Mouse (Mus musculus) hindbrain, postnatal 0 days (tissue): ENCODE measurements around the gene Gstm5. TPM values are rescaled to one million over a fixed set of nuclear protein-coding genes. Genes with fewer than 3 reads are reported as not detected.
"Not testable (repeated sequence)": the region's sequence is repeated elsewhere in the genome, so short reads cannot be mapped to it uniquely, and the experiment has no call there.

Experiments
- ATAC-seq: fragments of 200-750 bp; cut with Nextera tagmentation; 2 replicates; pipeline ENCODE4 v1.8.0; 2017; ENCODE audit warnings: mild to moderate bottlenecking, moderate TSS enrichment, moderate library complexity
- DNase-seq: peaks from one replicate; pipeline ENCODE4 v3.0.0-alpha.2; 2015; ENCODE audit warnings: low spot score
- H3K27ac ChIP-seq: fragments of 300-500 bp; sonication (generic); 2 replicates; pipeline ENCODE4 v1.5.1; 2014; ENCODE audit warnings: mild to moderate bottlenecking
- H3K27me3 ChIP-seq: fragments of 300-500 bp; sonication (generic); 2 replicates; pipeline ENCODE4 v1.6.1; 2014; ENCODE audit warnings: low read length, mixed read lengths; ENCODE audit not compliant: insufficient read depth
- H3K36me3 ChIP-seq: fragments of 300-500 bp; sonication (generic); 2 replicates; pipeline ENCODE4 v1.6.1; 2014; ENCODE audit warnings: low read length, mixed read lengths; ENCODE audit not compliant: insufficient read depth
- H3K4me1 ChIP-seq: fragments of 300-500 bp; sonication (generic); 2 replicates; pipeline ENCODE4 v1.6.1; 2014; ENCODE audit warnings: antibody characterized with exemption, low read length, mixed read lengths; ENCODE audit not compliant: insufficient read depth
- H3K4me2 ChIP-seq: fragments of 300-500 bp; sonication (generic); 2 replicates; pipeline ENCODE4 v1.6.1; 2014; ENCODE audit warnings: low read depth, mild to moderate bottlenecking, low read length, moderate library complexity, mixed read lengths
- H3K4me3 ChIP-seq: fragments of 300-500 bp; sonication (generic); 2 replicates; pipeline ENCODE4 v1.5.1; 2014; ENCODE audit warnings: low read length
- H3K9ac ChIP-seq: fragments of 300-500 bp; sonication (generic); replicated peaks from 2 replicates; pipeline ENCODE4 v1.6.1; 2014; ENCODE audit warnings: mild to moderate bottlenecking, low read length, moderate library complexity, mixed read lengths
- H3K9me3 ChIP-seq: fragments of 300-500 bp; sonication (generic); 2 replicates; pipeline ENCODE4 v1.6.1; 2016; ENCODE audit warnings: low read length, mixed read lengths
- CTCF ChIP-seq: IDR thresholded peaks from 2 replicates; pipeline ENCODE4 v1.5.1; 2016; ENCODE audit warnings: antibody characterized with exemption, control low read depth, low read depth
- WGBS: fragments of 180-500 bp; shearing (Covaris S2); extraction: QIAGEN DNeasy Blood & Tissue Kit; methylation state at CpG from one replicate; pipeline ENCODE4 v1.1.7; 2014; 5-methylcytosine and 5-hydroxymethylcytosine counted together
- polyA plus RNA-seq: library from polyadenylated mRNA; unstranded; fragments of >200 nt; fragmentation: Nextera tagmentation; extraction: Ambion mirVana; gene quantifications from 2 replicates; pipeline ENCODE4 v1.2.1, GENCODE M21; 2015
- total RNA-seq: library from RNA; depleted of rRNA; stranded (reverse); fragments of >200 nt; gene quantifications from 2 replicates; pipeline ENCODE4 v1.2.3, GENCODE M21; 2014

The Gstm5 gene
- total and polyA plus RNA-seq, 2 experiments from 2014 or later, result 164 to 383 TPM

DNA sequence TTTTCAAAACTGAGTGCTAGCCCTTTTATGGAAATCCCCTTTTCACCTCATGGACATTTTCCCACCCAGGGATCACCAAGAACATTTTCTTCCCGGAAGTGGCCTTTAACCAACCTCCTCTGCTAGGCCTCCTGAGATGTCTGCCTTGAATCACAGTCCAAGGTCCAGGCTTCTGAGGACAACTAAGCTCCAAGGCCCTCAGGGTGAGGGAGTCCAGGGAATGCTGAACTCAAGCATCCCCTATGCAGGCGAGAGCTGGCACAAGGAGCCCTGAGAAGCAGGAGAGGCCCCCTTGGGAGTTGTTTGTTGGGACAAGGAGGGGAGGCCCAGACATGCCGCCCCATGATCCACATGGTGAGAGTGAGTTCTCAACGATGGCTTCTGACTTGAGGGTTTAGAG lies 25.7 kb upstream of the Gstm5 start:
- Histone ChIP-seq H3K4me3 (no peak overlapping the region), H3K9me3 (no peaks in the 10 kb centered on the region), H3K4me2 (no peak overlapping the region), H3K27ac (no peak overlapping the region), H3K27me3 (no peaks in the 10 kb centered on the region), H3K9ac (no peak overlapping the region), H3K36me3 (no peaks in the 10 kb centered on the region), H3K4me1 (peaks cover 8% of the 10 kb centered on the region; the same call in 1 of the 2 replicates)
- ATAC-seq (no peak), DNase-seq (no peak)
- 80% methylated on average over 4 of the region's 4 CpGs for WGBS
- no peak for TF ChIP-seq CTCF

DNA sequence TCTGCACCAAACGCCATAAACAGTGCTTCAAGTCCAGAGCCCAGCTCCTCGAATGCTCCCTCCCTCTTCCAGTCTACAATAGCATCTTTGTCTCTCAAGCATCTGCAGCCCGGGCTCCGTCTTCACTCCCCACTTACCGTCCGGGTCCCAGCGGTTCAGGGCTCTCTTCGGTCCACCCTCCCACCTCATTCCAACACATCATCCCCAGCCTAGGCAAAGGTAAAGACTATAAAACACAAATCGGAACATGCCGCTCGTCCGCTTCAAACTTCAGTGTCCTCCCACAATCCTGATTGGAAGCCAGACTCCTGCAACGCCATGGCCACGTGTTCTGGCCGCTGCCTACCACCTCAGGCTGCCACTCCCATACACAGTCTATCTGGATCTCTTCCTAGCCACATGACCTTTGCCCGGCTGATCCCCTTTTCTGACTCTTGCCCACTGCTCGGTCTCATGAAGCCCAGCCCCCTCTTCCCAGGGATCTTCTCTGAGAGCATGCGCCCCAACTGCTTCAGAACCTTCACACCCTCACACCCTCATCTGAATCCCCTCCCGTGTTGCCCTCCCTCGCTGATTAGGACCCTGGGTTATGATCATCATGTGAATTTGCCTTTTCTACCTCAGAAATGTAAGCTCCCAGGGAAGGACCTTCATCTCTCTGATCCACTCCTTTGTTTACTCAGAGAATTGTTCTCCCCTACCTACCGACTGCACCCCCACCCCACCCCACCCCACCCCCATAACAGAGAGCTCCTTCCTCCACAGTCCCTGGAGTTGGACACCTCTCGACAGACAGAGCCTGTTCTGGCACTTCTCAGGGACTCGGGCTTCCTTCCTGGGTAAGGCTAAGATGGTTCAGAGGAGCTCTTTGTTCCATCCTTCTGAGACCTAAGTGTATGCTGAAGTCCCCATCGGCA lies 22.0 kb upstream of the Gstm5 start:
- H3K4me2 ChIP-seq, result no peak overlapping the region
- WGBS, result 75% methylated on average over 24 of the region's 24 CpGs
- peaks cover 7% of the 10 kb centered on the region; the same call in 1 of the 2 replicates for H3K4me1 ChIP-seq
- H3K36me3 ChIP-seq, result no peaks in the 10 kb centered on the region
- no peaks in the 10 kb centered on the region for H3K9me3 ChIP-seq
- no peak overlapping the region for H3K4me3 ChIP-seq
- H3K9ac ChIP-seq, result no peak overlapping the region
- no peak overlapping the region for H3K27ac ChIP-seq
- ATAC-seq (no peak), DNase-seq (no peak)
- TF ChIP-seq CTCF, result no peak
- no peaks in the 10 kb centered on the region for H3K27me3 ChIP-seq

DNA sequence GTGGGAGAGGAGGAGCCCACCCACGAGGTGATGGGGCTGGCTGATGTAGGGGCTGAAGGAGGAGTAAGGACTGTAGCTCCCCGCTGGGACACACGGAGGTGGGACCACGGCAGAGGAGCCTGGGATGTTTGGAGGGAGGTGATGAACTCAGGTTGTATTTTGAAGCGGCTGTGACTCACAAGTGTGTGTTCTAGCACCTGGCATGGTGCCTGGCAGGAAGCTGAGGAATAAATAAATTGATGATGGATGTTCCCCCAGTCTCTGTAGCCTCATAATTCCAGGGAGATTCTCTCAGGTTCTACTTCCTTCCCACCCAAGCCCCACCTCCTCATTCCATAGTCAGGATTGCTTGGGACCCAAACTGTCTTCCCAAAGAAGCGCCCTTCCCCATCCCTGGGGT lies 20.4 kb upstream of the Gstm5 start:
- H3K4me3 ChIP-seq, result no peak overlapping the region
- no peak overlapping the region for H3K27ac ChIP-seq
- no peak for TF ChIP-seq CTCF
- H3K9me3 ChIP-seq, result no peaks in the 10 kb centered on the region
- no peaks in the 10 kb centered on the region for H3K27me3 ChIP-seq
- no peaks in the 10 kb centered on the region for H3K4me1 ChIP-seq
- 72% methylated on average over 6 of the region's 6 CpGs for WGBS
- H3K9ac ChIP-seq, result no peak overlapping the region
- H3K36me3 ChIP-seq, result no peaks in the 10 kb centered on the region
- no peak for DNase-seq
- ATAC-seq, result no peak
- H3K4me2 ChIP-seq, result no peak overlapping the region

DNA sequence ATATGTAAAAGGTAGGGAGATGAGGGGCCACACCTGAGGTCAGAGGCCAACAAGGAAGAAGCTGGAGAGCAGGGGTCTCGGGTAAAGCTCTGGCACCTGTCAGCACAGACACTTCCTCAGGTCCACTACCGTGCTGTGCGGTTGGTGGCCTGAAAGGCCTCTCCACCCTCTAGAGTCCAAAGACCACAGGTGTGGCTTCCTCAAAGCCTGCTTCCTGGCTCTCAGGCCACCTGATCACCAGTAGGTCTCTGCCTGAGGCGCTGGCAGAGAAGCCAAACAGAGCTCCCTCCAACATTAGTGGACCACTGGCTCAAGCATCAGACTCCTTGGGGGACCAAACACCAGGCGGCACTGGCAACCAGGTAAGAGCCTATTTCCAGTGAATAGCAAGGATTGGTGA lies 18.6 kb upstream of the Gstm5 start, which contains the start of gene Eps8l3:
Gene Eps8l3 (plus strand): TSS at position 225 of the 400 bp plus-strand sequence.
- Histone ChIP-seq H3K4me2 (no peak within 1 kb of the TSS), H3K36me3 (no peaks in the 10 kb centered on the region), H3K27me3 (no peaks in the 10 kb centered on the region), H3K9ac (no peak within 1 kb of the TSS), H3K27ac (no peak within 1 kb of the TSS), H3K4me3 (no peak within 1 kb of the TSS), H3K9me3 (no peaks in the 10 kb centered on the region), H3K4me1 (no peaks in the 10 kb centered on the region)
- WGBS, result 84% methylated on average over 5 of the region's 5 CpGs
- DNase-seq (no peak), ATAC-seq (no peak)
- no peak for TF ChIP-seq CTCF

DNA sequence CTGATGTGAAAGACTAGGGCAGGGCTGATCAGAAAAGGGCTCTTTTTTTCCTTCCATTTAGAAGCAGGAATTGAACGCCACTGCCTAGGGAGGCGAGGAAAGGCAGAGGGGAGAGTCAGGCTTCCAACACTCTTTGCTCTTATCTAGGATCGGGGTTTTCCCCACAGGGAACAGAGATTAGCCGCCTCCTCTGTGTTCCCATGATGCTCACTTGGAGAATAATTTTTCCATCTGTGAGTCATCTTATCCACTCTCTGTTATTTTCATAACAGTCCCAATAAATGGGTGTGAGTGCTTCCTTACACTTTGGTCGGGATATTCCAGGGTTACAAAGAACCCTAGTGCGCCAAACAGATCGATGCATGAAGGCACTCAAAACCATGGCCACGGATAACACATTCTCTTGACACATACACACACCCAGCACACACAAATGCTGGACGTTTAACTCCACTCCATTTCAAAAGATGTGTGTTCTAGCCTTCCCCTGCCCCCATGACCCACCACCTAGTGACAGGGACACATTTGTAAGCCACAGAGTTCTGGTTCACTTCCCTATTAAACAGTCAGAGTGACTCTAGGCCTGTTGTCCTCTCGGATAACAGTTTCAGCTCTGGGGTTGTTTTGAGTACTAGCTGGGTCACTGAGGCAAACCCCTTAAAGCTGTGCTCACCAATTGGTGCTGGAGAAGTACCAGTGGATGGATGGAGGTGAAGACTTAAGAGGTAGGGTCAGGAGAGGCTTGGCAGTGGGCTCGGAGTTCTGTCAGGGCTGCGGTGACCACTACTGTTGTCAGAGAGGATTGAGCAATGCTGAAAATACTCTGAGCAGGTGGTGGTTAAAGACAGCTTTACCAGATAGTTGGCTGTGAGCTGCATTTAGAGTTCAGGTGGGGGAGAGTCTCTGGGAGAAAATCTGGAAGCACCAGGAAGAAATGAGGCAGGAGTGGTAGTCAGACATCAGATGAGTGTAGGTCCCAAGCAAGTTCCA lies 17.6 kb upstream of the Gstm5 start:
- Histone ChIP-seq H3K27me3 (no peaks in the 10 kb centered on the region), H3K4me1 (no peaks in the 10 kb centered on the region), H3K9ac (no peak overlapping the region), H3K9me3 (no peaks in the 10 kb centered on the region), H3K36me3 (no peaks in the 10 kb centered on the region), H3K4me2 (no peak overlapping the region), H3K4me3 (no peak overlapping the region), H3K27ac (no peak overlapping the region)
- WGBS, result 81% methylated on average over 12 of the region's 12 CpGs
- DNase-seq (no peak), ATAC-seq (no peak)
- TF ChIP-seq CTCF, result no peak

DNA sequence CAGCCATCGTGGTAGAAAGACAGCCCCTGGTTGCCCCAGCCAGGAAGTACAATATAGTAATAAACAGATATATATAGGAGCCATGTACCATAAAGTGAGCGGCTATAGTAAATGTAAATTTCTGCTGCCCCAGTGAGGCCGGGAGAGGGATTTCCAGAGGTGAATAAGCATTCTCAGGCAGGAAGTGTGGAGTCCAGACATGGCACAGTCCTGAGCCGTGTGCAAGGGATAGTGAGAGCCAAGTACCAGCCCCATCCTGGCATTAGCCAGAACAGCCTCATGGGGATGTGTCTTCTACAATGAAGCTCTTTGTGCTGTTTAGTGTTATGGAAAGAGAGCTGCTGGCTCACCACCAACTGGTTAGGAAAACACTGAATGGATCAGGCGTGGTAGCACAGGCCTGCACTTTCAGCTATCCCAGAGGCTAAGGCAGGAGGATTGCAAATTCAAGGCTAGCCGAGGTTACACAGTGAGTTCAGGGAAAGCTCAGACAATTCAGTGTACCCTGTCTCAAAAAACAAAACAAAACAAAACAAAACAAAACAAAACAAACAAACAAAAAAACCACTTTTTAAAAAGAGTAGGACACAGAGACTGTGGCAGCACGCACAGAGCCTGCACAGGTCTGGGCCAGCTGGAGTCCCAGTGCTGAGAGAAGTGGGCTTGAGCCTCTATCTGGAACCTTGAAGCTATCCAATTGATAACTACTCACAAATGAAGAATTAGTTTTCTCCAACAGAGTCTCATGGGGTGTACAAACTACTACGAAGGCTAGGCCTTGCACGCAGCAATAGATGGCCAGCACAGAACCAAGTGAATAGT lies 7.7 kb upstream of the Gstm5 start:
- H3K4me2 ChIP-seq, result no peak overlapping the region
- DNase-seq (peak; percentile 92), ATAC-seq (peak; percentile 99)
- no peak overlapping the region for H3K4me3 ChIP-seq
- peak; percentile 14; the same call in 1 of the 2 replicates for TF ChIP-seq CTCF
- 57% methylated on average over 9 of the region's 9 CpGs for WGBS
- H3K27me3 ChIP-seq, result no peaks in the 10 kb centered on the region
- no peak overlapping the region for H3K9ac ChIP-seq
- peak overlapping the region; percentile 77 for H3K27ac ChIP-seq
- peaks cover 6% of the 10 kb centered on the region for H3K36me3 ChIP-seq
- 0 out of 2 replicates have a peak, but pooled peaks cover 3% of the 10 kb centered on the region for H3K4me1 ChIP-seq
- H3K9me3 ChIP-seq, result no peaks in the 10 kb centered on the region

DNA sequence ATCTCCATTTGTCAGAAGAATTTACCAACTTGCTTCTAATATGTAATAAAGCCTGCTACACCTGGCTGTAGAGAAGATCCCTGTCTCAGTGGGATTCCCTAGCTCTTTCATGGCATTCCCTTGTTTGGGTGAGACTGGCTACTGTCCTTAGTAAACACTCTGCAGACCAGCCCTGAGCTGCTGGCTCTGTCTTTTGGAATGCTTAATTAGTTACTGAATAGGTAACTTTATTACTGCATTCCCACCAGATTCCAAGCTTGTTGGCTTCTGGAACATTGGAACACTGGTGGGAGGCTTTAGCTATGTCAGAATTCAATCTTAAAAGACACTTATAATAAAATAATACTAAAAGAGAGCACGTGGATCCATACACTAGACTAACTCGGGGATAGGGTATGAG lies 6.4 kb upstream of the Gstm5 start:
- not testable (repeated sequence) for ATAC-seq, DNase-seq, H3K9ac ChIP-seq, H3K27me3 ChIP-seq, H3K4me1 ChIP-seq, H3K4me2 ChIP-seq, H3K4me3 ChIP-seq, H3K9me3 ChIP-seq
- WGBS, result 76% methylated on average over 2 of the region's 2 CpGs
- H3K27ac ChIP-seq, result 0 out of 2 replicates have a peak overlapping the region, but pooled peaks have one; percentile 36
- peaks cover 10% of the 10 kb centered on the region for H3K36me3 ChIP-seq
